Mouse (Mus musculus) brown adipose tissue, adult 24 weeks (tissue): ENCODE data around the gene Atf4. TPM values are rescaled to one million over a fixed set of nuclear protein-coding genes. Genes with fewer than 3 reads are reported as not detected.
A peak's percentile ranks its signal among the peaks of the same experiment; 100 is the strongest.

Experiments used
- H3K27ac ChIP-seq: fragments of 200-500 bp; replicated peaks from 2 replicates; pipeline ENCODE4 v1.5.1; 2012; ENCODE audit warnings: low read depth, mild to moderate bottlenecking, low read length
- H3K4me1 ChIP-seq: fragments of 200-500 bp; 2 replicates; pipeline ENCODE4 v1.6.1; 2012; ENCODE audit warnings: low read length, mixed read lengths; ENCODE audit not compliant: control insufficient read depth, insufficient read depth, insufficient read length
- H3K4me3 ChIP-seq: fragments of 200-500 bp; 2 replicates; pipeline ENCODE4 v1.5.1; 2012; ENCODE audit warnings: low read depth, mild to moderate bottlenecking, low read length, moderate library complexity; ENCODE audit not compliant: insufficient read depth
- polyA plus RNA-seq: library from polyadenylated mRNA; stranded (reverse); fragments of >200 nt; gene quantifications from 2 replicates; pipeline ENCODE4 v1.2.4, GENCODE M21; 2012; ENCODE audit not compliant: missing spikeins, insufficient read depth, insufficient read length

Gene Atf4
- 111 and 147 TPM in 2 replicates for polyA plus RNA-seq

DNA sequence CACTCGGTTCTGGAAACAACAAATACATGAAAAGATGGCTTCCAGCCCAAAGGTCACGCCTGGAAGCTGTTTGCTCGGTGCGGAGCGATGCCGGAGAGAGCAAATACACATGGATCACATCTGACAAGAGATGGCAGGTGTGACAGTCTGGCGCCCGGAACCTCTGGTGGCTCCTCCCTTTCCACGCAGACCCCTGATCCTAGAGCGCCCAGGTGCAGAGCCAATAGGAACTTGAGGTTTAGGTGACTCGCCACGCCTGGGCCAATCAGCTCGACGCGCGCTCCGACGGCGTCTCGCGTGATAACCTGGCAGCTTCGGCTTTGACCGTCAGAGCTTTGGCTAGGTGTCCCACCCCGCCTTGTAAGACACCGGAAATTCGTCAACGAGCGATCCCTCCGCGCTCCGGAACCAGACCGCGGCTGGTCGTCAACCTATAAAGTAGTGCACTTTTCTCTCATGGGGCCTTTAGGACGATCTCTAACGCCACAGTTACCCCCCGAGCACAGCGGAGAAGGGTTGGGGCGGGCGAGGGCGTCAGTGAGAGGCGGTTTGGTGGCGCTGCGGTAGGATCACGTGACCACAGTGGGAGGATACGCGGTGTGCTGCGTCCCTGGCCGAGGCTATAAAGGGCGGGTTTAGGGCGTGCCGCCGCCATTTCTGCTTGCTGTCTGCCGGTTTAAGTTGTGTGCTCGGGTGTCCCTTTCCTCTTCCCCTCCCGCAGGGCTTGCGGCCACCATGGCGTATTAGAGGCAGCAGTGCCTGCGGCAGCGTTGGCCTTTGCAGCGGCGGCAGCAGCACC lies at the start of gene Atf4:
Gene Atf4, plus strand, starts transcription at position 338 of the 799 bp plus-strand sequence.
- H3K4me1 ChIP-seq: no peaks in the 10 kb centered on the region; the same call in 1 of the 2 replicates
- peak within 1 kb of the TSS; percentile 96 for H3K27ac ChIP-seq
- peak within 1 kb of the TSS; percentile 81 for H3K4me3 ChIP-seq

DNA sequence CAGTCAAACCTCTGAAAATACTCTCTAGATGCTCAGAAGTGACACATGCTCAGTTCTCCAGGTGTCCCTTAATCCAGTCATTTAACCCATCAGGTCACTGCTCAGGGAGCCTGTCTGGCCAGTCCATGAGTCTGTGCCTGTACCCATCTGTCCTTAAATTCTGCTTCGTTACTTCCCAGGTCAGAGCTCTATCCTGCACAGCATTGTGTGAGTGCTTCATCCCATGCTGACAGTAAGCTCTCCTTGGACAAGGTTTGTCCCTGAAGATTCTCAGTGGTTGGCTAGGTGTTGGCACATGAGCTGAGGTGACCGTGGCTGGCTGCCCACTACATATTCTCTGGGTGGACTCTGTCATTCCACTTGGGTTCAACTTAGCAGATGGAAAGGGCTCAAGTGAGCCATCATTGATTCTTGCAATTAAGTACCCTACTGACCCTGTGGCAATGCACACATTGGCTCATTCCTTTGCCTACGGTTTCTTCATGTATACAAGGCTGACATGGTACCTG lies 48.9 kb upstream of the Atf4 start:
- no peaks in the 10 kb centered on the region for H3K4me1 ChIP-seq
- no peak overlapping the region for H3K4me3 ChIP-seq
- no peak overlapping the region for H3K27ac ChIP-seq

DNA sequence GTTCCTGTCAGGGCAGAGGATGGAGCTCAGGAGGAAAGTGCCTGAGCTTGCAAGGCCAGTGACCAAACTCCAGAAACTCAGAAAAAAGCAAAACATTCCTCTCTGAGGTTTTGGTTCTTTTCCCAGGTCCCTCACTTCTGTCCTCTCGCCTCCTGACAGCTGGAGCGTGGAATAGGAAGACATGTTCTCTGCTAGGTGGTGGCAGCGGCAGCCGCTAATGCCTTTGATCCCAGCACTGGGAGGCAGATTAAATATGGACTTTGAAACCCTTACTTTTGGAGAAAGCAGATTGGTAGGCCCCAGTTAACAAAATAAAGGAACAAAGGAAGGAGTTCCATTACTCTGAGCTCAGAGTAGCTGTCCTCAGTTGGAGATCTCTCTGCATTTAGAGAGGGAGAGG lies 46.5 kb upstream of the Atf4 start:
- H3K27ac ChIP-seq: no peak overlapping the region
- no peaks in the 10 kb centered on the region for H3K4me1 ChIP-seq
- no peak overlapping the region for H3K4me3 ChIP-seq

DNA sequence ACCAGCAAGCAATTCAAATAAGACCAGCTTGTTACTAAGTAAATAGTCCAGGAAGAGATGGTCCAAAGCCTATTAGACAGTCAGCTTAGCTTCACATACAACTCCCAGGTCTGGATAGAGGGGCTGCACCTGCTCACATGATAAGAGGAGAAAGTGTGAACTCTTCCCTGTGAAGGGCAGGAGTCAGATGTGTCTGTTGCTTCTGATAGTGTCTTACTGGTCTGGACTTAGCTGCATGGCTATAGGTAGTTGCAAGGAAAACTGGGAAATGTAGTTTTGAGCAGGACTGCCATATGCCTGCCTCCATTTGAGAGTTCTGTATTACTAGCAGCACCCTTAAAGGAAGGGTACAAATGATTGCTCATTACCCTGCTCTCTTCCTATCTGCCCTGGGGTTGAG lies 41.3 kb upstream of the Atf4 start:
- no peak overlapping the region for H3K27ac ChIP-seq
- no peaks in the 10 kb centered on the region for H3K4me1 ChIP-seq
- no peak overlapping the region for H3K4me3 ChIP-seq

GRCm38 (mm10) chr15:80215716-80216479 lies 39.1 kb upstream of the Atf4 start:
- Histone ChIP-seq H3K4me3 (no peak overlapping the region), H3K4me1 (no peaks in the 10 kb centered on the region), H3K27ac (no peak overlapping the region)

DNA sequence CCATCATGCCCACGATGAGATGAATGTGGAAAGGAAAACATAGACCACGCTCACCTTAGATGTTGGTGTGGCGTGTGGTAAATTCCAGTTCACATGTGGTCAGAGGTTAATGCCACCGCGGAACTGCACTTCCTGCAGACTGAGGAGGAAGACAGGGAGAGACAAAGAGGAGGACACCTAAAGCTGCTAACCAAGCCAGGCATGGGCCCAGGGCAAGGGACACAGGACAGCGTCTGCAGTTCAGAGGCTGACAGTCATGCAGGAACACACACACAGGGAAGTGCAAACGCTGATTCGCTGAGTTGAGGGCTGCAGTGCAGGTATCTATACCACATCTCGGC lies 38.5 kb upstream of the Atf4 start:
- Histone ChIP-seq H3K4me3 (no peak overlapping the region), H3K27ac (no peak overlapping the region), H3K4me1 (no peaks in the 10 kb centered on the region)

DNA sequence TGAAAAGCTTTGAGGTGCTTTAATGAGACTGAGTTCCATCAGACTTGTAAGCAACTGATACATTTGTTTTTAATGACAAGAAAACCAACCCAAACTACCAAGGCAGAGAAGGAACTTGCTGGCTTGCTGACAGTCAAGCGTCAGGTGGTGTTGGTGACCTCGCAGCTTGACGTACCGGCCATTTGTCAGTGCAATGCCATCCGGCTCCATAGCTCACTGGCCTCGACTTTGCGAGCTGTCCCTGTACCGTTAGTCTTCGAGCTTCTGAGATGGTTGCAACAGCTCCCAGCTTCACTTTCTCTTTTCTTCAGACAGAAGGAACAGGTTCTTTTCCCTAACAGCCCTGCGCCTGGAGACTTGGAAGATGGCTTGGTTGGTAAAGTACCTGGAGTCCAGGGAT lies 37.5 kb upstream of the Atf4 start:
- Histone ChIP-seq H3K4me3 (no peak overlapping the region), H3K4me1 (no peaks in the 10 kb centered on the region), H3K27ac (no peak overlapping the region)

- H3K4me3 ChIP-seq: 0 out of 2 replicates have a peak overlapping the region, but pooled peaks have one; percentile 17
- H3K27ac ChIP-seq: peak overlapping the region; percentile 61
- no peaks in the 10 kb centered on the region for H3K4me1 ChIP-seq
Observed at GRCm38 (mm10) chr15:80219211-80219610, 35.8 kb upstream of the Atf4 start.

- Histone ChIP-seq H3K4me1 (no peaks in the 10 kb centered on the region), H3K4me3 (no peak overlapping the region), H3K27ac (peak overlapping the region; percentile 34)
Observed at GRCm38 (mm10) chr15:80219705-80220657, 35.0 kb upstream of the Atf4 start.

DNA sequence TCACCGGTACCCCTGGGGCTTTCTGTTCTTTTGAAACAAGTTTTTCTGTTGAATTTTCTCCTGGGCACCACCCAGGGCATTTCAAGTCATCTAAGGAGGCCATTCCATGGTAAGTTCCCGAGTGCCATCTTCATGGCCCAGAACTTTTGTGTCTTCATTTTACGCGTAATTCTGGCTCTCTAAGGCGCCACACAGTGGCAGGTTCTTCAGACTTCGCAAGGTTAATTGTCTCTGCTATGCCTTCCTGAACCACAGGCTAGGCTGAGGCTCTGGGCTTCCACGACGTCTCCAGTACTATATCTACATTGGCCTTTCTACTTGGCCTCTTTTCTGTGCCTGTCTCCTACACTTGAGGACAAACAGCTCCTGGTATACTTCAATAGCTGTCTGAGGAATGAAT lies 34.0 kb upstream of the Atf4 start:
- Histone ChIP-seq H3K4me1 (no peaks in the 10 kb centered on the region), H3K27ac (no peak overlapping the region), H3K4me3 (no peak overlapping the region)

GRCm38 (mm10) chr15:80223751-80224150 lies 31.2 kb upstream of the Atf4 start:
- H3K4me1 ChIP-seq: no peaks in the 10 kb centered on the region
- H3K4me3 ChIP-seq: no peak overlapping the region
- H3K27ac ChIP-seq: no peak overlapping the region

DNA sequence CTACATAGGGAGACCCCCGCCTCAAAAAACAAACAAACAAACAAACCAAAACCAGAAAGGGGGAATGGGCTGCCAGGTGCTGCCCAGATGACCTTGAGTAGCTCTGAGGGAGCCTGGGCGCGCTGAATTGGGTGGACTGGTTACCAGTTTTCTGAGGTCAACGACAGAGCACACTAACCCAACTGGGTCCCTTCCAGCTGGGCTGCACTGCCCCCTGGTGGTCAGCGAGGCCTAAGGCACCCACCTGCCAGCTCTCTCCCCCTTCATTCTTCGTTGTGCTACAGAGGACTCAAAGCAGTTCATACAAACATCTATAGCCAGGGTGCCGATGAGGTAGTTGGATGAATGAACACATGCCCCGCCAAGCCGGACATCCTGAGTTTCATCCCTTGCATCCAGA lies 29.8 kb upstream of the Atf4 start:
- no peak overlapping the region for H3K4me3 ChIP-seq
- no peak overlapping the region for H3K27ac ChIP-seq
- no peaks in the 10 kb centered on the region for H3K4me1 ChIP-seq

DNA sequence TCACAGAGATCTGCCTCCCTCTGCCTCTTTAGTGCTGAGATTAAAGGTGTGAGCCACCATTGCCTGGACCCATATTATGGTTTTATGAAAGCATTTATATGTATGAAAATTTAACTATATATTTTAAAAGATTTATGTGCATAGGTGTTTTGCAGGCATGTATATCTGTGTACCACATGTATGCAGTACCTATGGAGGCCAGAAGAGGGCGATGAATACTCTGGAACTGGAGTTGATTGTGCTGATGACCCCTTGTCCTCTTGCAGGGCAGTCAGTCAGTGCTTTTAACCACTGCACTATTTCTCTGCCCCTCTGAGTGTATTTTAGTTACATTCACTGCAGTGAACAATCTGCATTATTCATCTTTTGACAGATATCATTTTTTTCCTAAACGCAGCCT lies 29.2 kb upstream of the Atf4 start:
- Histone ChIP-seq H3K4me1 (no peaks in the 10 kb centered on the region), H3K27ac (no peak overlapping the region), H3K4me3 (no peak overlapping the region)

GRCm38 (mm10) chr15:80228071-80228800 lies 26.7 kb upstream of the Atf4 start:
- Histone ChIP-seq H3K4me3 (no peak overlapping the region), H3K27ac (no peak overlapping the region), H3K4me1 (no peaks in the 10 kb centered on the region)
